Mouse (Mus musculus): ENCODE measurements around the gene Mettl3. TPM values are rescaled to one million over a fixed set of nuclear protein-coding genes. Genes with fewer than 3 reads are reported as not detected.
"Not testable (repeated sequence)": the region's sequence is repeated elsewhere in the genome, so short reads cannot be mapped to it uniquely, and the experiment has no call there.

The Mettl3 gene
- polyA plus RNA-seq, 1 experiment from 2014 or later, result 48.2 TPM

DNA sequence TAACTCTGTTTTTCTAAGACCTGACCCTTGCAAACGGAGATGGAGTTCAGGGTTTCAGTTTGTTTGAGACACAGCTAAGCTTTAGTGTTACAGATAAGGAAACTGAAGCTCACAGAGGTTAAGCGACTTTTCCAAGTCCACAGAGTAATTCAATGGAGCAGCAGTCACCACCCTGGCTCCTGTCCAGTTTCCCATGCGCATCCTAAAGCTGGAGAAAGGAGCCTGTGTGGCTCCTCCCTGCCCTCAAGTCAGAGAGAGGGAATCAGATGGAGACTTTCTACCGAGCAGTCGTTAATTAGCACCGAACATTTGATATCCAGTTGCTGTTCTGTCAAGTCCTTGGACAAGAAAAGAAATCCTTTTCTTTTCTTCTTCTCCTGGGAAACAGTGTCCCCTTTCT lies 14.4 kb upstream of the Mettl3 start:
- Histone ChIP-seq H3K4me1 (ENCODE audit: control insufficient read depth, insufficient read depth, low read length) (peaks cover 19% of the 10 kb centered on the region), H3K36me3 (ENCODE audit: control insufficient read depth, insufficient read depth, low read length) (peaks cover 9% of the 10 kb centered on the region), H3K9ac (ENCODE audit: low read length) (no peak overlapping the region), H3K4me3 (ENCODE audit: low read depth, low read length) (no peak overlapping the region), H3K9me3 (ENCODE audit: control insufficient read depth, low read length) (no peaks in the 10 kb centered on the region), H3K27me3 (ENCODE audit: control insufficient read depth, insufficient read depth, low read length) (no peaks in the 10 kb centered on the region), H3K27ac (ENCODE audit: low read depth, low read length) (no peak overlapping the region), H3K4me2 (no peak overlapping the region)
- no peak for DNase-seq (ENCODE audit: low spot score, missing footprints)
- no peak for ATAC-seq (ENCODE audit: low FRiP score)
- WGBS, result 84% methylated on average over 6 of the region's 6 CpGs

DNA sequence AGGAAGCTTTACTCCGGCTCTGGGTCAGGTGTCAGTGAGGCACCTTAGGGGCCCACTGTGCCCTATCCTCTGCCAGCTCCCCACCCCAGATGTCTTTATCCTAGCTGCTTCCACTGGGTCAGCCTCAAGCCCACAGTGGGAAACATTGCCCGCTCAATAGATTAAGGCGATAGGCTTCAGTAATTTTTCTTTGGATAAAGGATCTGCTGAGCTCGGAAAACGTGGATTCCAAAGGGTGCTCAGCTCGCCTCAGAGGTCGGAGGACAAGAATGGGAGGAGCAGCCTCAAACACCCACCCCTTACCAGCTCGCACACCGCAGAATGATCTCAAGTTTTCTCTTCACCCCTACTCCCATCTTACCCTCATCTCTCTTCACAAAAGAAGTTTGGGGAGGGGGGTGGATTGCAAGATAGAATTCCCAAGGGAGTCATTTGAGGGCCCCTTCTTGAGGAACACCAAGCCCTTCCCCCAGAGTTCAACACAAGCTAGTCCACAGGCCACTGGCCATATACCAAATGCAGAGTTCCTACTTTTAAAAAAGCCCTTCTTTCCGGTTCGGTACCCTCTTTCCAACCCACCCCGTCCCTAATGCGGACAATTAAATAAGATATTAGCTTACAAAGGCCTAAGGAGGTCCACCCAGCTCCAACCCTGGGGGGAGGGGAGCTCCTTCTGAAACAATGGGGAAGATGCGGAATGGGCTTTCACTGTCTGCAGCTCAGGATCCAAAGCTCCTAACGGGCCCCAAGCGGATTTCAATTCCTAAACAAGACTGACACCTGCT lies 11.7 kb upstream of the Mettl3 start:
- Histone ChIP-seq H3K4me1 (ENCODE audit: control insufficient read depth, insufficient read depth, low read length) (peaks cover 29% of the 10 kb centered on the region), H3K9me3 (ENCODE audit: control insufficient read depth, low read length) (no peaks in the 10 kb centered on the region), H3K27ac (ENCODE audit: low read depth, low read length) (peak overlapping the region; percentile 91), H3K36me3 (ENCODE audit: control insufficient read depth, insufficient read depth, low read length) (peaks cover 35% of the 10 kb centered on the region), H3K27me3 (ENCODE audit: control insufficient read depth, insufficient read depth, low read length) (no peaks in the 10 kb centered on the region), H3K4me3 (ENCODE audit: low read depth, low read length) (peak overlapping the region; percentile 53), H3K9ac (ENCODE audit: low read length) (peak overlapping the region; percentile 78), H3K4me2 (peak overlapping the region; percentile 87)
- DNase-seq (ENCODE audit: low spot score, missing footprints) (peak; percentile 96), ATAC-seq (ENCODE audit: low FRiP score) (peak; percentile 86)
- WGBS, result 1% methylated on average over 16 of the region's 16 CpGs

- under 1% methylated on average over 31 of the region's 41 CpGs for WGBS
- no peaks in the 10 kb centered on the region for H3K9me3 ChIP-seq (ENCODE audit: control insufficient read depth, low read length)
- peak overlapping the region; percentile 78 for H3K9ac ChIP-seq (ENCODE audit: low read length)
Measured at GRCm38 (mm10) chr14:52315792-52316440, 11.0 kb upstream of the Mettl3 start.

DNA sequence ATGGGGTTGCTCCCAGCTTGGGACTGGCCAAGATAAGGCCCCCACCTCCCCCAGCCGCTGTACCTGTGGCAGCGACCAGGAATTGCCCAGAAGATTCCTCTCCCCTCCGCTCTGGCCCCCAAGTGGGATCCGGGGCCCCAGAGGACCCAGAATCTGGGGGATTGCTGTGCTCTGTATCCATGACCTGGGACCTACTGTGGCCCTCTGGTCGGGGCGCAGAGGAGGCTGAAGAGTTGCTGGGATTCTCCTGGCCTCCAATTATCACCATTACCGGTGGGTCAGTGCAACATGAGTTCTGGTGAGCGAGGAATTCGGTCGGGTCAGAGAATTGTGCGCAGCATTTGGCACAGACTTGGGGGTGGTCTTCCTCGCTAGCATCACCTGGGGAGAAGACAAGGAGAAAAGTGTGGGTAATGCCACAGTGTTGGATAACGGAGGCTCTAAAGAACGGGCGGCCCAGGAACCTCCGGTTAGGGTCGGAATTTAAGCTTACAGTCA lies 10.4 kb upstream of the Mettl3 start:
- Histone ChIP-seq H3K9me3 (ENCODE audit: control insufficient read depth, low read length) (peaks cover 3% of the 10 kb centered on the region; the same call in 1 of the 2 replicates), H3K27me3 (ENCODE audit: control insufficient read depth, insufficient read depth, low read length) (no peaks in the 10 kb centered on the region), H3K9ac (ENCODE audit: low read length) (peak overlapping the region; percentile 78), H3K36me3 (ENCODE audit: control insufficient read depth, insufficient read depth, low read length) (peaks cover 48% of the 10 kb centered on the region), H3K4me3 (ENCODE audit: low read depth, low read length) (peak overlapping the region; percentile 53), H3K4me1 (ENCODE audit: control insufficient read depth, insufficient read depth, low read length) (peaks cover 29% of the 10 kb centered on the region), H3K4me2 (peak overlapping the region; percentile 87), H3K27ac (ENCODE audit: low read depth, low read length) (peak overlapping the region; percentile 91)
- ATAC-seq (ENCODE audit: low FRiP score), result peak; percentile 0; the same call in 1 of the 2 replicates
- DNase-seq (ENCODE audit: low spot score, missing footprints), result no peak
- WGBS, result 8% methylated on average over 17 of the region's 17 CpGs

More at GRCm38 (mm10) chr14:52315792-52316440, 11.0 kb upstream of the Mettl3 start:
- H3K4me1 ChIP-seq (ENCODE audit: control insufficient read depth, insufficient read depth, low read length), result peaks cover 29% of the 10 kb centered on the region
- H3K36me3 ChIP-seq (ENCODE audit: control insufficient read depth, insufficient read depth, low read length), result peaks cover 42% of the 10 kb centered on the region
- peak overlapping the region; percentile 87 for H3K4me2 ChIP-seq
- peak overlapping the region; percentile 53 for H3K4me3 ChIP-seq (ENCODE audit: low read depth, low read length)
- no peaks in the 10 kb centered on the region for H3K27me3 ChIP-seq (ENCODE audit: control insufficient read depth, insufficient read depth, low read length)
- ATAC-seq (ENCODE audit: low FRiP score) (peak; percentile 89), DNase-seq (ENCODE audit: low spot score, missing footprints) (peak; percentile 97)
- H3K27ac ChIP-seq (ENCODE audit: low read depth, low read length), result peak overlapping the region; percentile 91

GRCm38 (mm10) chr14:52314808-52315150 lies 9.9 kb upstream of the Mettl3 start:
- Histone ChIP-seq H3K9me3 (ENCODE audit: control insufficient read depth, low read length) (peaks cover 3% of the 10 kb centered on the region; the same call in 1 of the 2 replicates), H3K9ac (ENCODE audit: low read length) (peak overlapping the region; percentile 78), H3K4me2 (peak overlapping the region; percentile 87), H3K36me3 (ENCODE audit: control insufficient read depth, insufficient read depth, low read length) (peaks cover 47% of the 10 kb centered on the region), H3K4me3 (ENCODE audit: low read depth, low read length) (peak overlapping the region; percentile 53), H3K27me3 (ENCODE audit: control insufficient read depth, insufficient read depth, low read length) (no peaks in the 10 kb centered on the region), H3K4me1 (ENCODE audit: control insufficient read depth, insufficient read depth, low read length) (peaks cover 29% of the 10 kb centered on the region), H3K27ac (ENCODE audit: low read depth, low read length) (no peak overlapping the region)
- 45% methylated on average over 8 of the region's 8 CpGs for WGBS
- ATAC-seq (ENCODE audit: low FRiP score) (no peak), DNase-seq (ENCODE audit: low spot score, missing footprints) (no peak)

GRCm38 (mm10) chr14:52313931-52314807 lies 9.2 kb upstream of the Mettl3 start:
- H3K9me3 ChIP-seq (ENCODE audit: control insufficient read depth, low read length), result peaks cover 3% of the 10 kb centered on the region; the same call in 1 of the 2 replicates
- H3K36me3 ChIP-seq (ENCODE audit: control insufficient read depth, insufficient read depth, low read length), result peaks cover 46% of the 10 kb centered on the region
- H3K9ac ChIP-seq (ENCODE audit: low read length), result no peak overlapping the region; the same call in 1 of the 2 replicates
- H3K27ac ChIP-seq (ENCODE audit: low read depth, low read length), result no peak overlapping the region
- peak overlapping the region; percentile 53; the same call in 1 of the 2 replicates for H3K4me3 ChIP-seq (ENCODE audit: low read depth, low read length)
- DNase-seq (ENCODE audit: low spot score, missing footprints), result no peak
- H3K27me3 ChIP-seq (ENCODE audit: control insufficient read depth, insufficient read depth, low read length), result no peaks in the 10 kb centered on the region
- H3K4me2 ChIP-seq, result peak overlapping the region; percentile 87
- 84% methylated on average over 26 of the region's 26 CpGs for WGBS
- peaks cover 29% of the 10 kb centered on the region for H3K4me1 ChIP-seq (ENCODE audit: control insufficient read depth, insufficient read depth, low read length)
- ATAC-seq (ENCODE audit: low FRiP score), result no peak

DNA sequence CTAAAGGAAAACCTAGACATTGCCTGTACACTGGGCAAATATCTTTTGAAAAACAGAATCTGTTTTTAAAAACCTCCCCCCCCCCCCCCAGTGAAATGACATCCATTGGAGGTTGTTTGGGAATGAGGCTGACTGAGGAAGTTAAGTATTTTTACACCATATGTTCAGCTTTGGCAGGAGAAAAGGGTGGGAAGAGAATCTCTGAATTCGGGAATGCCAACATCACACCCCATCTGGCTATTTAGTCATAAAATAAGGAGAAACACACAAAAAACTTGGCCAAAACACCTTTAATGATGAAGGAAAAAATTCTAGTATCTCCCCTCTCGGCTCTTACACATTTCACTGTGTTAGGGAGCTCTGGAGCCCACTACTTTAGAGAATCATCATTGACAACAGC lies 6.0 kb upstream of the Mettl3 start:
- no peaks in the 10 kb centered on the region for H3K27me3 ChIP-seq (ENCODE audit: control insufficient read depth, insufficient read depth, low read length)
- H3K4me1 ChIP-seq (ENCODE audit: control insufficient read depth, insufficient read depth, low read length), result peaks cover 22% of the 10 kb centered on the region
- H3K9me3 ChIP-seq (ENCODE audit: control insufficient read depth, low read length), result peaks cover 3% of the 10 kb centered on the region; the same call in 1 of the 2 replicates
- H3K36me3 ChIP-seq (ENCODE audit: control insufficient read depth, insufficient read depth, low read length), result peaks cover 46% of the 10 kb centered on the region
- no peak overlapping the region for H3K4me2 ChIP-seq
- H3K27ac ChIP-seq (ENCODE audit: low read depth, low read length), result no peak overlapping the region
- H3K9ac ChIP-seq (ENCODE audit: low read length), result no peak overlapping the region
- DNase-seq (ENCODE audit: low spot score, missing footprints), result no peak
- no peak for ATAC-seq (ENCODE audit: low FRiP score)
- WGBS, result 93% methylated on average over 2 of the region's 2 CpGs
- no peak overlapping the region for H3K4me3 ChIP-seq (ENCODE audit: low read depth, low read length)

DNA sequence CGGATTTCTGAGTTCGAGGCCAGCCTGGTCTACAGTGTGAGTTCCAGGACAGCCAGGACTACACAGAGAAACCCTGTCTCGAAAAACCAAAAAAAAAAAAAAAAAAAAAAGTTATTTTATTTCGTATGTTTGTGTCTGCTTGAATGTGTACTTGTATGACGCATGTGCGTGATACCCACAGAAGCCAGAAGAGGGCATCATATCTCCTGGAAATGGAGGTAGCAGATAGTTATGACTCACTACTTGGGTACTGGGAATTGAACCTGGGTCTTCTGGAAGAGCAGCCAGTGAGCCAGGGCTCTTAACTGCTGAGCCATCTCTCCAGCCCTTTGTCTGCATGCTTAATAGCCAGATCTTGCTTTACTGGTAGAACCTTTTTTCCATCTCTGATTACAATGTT lies 5.4 kb upstream of the Mettl3 start:
- WGBS, result 89% methylated on average over 5 of the region's 6 CpGs
- not testable (repeated sequence) for ATAC-seq (ENCODE audit: low FRiP score); H3K9me3 ChIP-seq (ENCODE audit: control insufficient read depth, low read length); H3K27me3 ChIP-seq (ENCODE audit: control insufficient read depth, insufficient read depth, low read length); H3K27ac ChIP-seq (ENCODE audit: low read depth, low read length); DNase-seq (ENCODE audit: low spot score, missing footprints); H3K4me2 ChIP-seq; H3K9ac ChIP-seq (ENCODE audit: low read length); H3K4me3 ChIP-seq (ENCODE audit: low read depth, low read length)
- Histone ChIP-seq H3K4me1 (ENCODE audit: control insufficient read depth, insufficient read depth, low read length) (peaks cover 20% of the 10 kb centered on the region), H3K36me3 (ENCODE audit: control insufficient read depth, insufficient read depth, low read length) (peaks cover 46% of the 10 kb centered on the region)

Data from midbrain, embryonic 11.5 days (tissue).